Mouse (Mus musculus) thymus, postnatal 4 days (tissue): ENCODE data around the gene Tax1bp3.

ENCODE experiments used
- DNase-seq: peaks from one replicate; pipeline ENCODE4 v3.0.0; 2021

Gene Tax1bp3

DNA sequence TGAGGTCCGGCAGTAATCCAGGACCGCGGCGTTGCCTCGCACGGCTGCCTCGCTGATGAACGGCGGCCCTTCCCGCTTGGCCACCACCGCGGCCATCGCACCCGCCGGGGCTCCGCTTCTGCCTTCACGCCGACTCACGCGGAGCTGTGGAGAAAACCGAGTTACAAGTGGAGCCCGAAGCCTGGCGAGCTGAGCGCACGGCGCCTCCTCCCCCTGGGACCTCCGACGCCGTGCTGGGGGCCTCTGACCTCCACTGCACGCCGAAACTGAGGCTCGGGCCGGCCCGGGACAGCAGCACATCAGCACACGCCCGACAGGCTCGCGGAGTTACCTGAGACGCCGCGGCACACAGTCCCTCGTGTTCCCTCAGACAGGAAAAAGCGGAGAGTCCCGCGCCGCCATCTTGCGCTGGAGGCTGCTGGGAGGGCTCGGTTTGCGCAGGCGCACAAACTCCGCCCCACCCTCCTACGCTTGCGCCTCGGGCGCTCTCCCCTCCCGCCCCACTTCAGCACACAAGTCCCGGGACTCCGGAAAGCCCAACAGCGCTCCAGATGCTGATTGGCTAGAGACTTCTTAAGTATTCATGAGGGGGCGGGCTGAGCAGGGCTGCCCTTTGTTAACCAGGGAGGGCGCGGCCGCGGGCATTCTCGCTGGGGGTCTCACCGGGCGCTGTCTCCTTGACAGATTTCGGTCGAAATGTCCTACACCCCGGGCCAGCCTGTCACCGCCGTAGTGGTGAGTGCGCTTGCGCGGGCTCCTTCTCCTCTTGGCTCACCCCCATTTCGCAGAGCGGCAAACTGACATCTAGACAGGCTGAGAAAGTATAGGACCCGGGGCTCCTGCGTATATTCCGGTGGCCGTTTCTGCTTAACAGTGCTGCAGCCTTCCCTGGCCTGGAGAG lies at the start of gene Tax1bp3, which contains the start of gene Emc6:
Gene Tax1bp3 (plus strand): TSS at position 476 of the 901 bp plus-strand sequence.
Gene Emc6 (minus strand): TSS at position 430 of the 901 bp plus-strand sequence.
- peak; percentile 98 for DNase-seq

- DNase-seq = peak; percentile 74
These were observed 45.9 kb upstream of the Tax1bp3 start for GRCm38 (mm10) chr11:73131020-73131419.

DNA sequence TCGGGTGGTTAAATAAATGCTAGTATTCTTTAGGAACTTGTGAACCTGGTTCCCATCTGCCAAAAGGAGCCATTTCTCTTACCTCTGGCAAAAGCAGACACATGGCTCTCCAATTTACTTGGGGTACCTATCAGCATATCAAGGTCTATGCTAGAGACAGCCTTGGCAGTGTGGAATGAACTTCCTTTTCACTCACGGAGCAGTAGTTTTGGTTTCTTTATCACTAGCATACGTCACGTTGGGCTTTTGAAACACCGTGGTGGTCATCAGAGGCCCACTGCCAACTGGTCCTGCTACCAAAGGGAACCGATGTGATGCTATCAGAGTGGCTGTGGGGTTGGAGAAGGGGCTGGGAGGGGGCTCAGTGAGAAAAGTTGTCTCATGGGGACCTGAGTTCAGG lies 43.9 kb upstream of the Tax1bp3 start:
- no peak for DNase-seq

- DNase-seq = no peak
These were observed 42.7 kb upstream of the Tax1bp3 start for GRCm38 (mm10) chr11:73134222-73134621.

DNA sequence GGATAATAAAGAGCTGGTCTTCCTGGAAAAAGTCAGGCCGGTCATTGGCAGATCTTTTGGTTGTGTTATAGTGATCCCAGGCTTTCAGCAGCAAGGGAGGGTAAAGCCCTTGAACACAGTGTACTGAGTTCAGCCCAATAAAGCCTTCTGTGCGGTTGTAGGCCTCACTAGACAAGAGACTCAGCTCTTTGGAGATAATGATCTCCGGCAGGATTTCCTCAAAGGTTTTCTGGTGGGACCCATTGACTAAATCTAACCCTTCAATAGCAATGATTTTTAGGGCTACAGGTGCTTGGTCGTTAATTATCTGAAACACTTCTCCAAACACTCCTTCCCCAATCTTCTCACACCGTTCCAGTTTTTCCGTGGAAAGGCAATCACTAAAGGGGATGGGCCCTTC lies 40.3 kb upstream of the Tax1bp3 start:
- DNase-seq = no peak

DNA sequence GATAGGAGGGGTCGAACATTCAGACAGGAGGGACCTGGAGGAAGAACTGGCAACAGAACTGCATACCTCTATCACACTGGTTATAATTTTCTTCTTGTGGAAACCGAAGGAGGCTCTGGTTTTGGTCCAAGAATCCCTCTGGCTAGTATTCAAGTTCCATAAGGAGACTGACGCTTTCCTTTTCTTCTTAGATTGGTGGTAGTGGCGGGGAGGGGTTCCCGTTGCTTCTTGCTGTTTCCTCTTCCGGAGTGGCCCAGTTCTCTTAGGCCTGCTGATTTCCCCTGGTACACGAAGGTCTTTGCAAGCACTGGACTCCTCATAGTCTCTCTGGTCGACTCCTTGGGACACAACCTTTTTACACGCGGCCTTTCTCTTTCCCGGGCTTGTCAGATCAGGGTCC lies 39.8 kb upstream of the Tax1bp3 start:
- DNase-seq = peak; percentile 34

DNA sequence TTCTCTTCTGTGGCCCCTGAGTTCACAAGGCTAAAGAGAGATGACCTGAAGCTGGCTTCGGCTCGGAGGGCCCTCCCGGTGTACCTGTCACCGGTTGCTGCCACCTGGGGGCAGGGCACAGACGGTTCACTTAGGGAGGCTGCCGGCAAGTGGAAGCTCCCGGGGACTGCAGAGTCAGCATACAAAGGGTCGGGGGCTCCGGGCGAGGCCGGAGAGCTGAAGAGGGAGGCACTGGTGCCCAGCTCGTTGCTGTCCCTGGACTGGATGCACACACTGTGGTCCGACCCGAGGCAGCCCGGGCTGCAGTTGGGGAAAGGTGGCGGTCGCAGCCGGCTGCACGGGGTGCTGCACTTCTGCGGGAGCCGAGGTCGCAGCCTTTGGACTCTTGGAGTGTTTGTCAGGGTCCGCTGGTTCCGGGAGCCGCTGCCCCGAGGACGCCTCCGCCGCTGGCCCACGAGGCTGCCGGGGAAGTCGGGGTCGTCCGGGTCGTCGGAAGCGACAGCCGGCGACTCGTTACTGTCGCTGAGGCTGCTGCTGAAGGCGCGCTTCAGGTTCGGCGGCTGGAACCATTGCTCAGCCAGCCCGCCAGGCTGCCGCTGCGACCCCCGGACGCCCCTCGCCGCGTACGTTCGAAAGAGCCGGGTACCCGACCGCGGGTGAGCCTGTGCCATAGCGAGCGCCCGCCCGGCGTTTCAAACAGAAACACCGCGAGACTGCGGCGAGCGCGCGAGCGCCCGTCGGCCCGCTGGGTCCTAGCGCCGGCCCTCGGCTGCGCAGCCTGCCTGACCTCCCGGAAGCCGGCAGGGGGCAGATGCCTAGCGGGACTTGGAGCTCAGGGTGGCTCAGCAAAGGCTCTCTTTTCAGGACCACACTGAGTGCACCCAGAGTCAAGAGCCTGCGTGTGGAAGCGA lies 39.0 kb upstream of the Tax1bp3 start, which contains the start of gene Haspin:
Gene Haspin (minus strand): TSS at position 704 of the 911 bp plus-strand sequence.
- peak; percentile 97 for DNase-seq

DNA sequence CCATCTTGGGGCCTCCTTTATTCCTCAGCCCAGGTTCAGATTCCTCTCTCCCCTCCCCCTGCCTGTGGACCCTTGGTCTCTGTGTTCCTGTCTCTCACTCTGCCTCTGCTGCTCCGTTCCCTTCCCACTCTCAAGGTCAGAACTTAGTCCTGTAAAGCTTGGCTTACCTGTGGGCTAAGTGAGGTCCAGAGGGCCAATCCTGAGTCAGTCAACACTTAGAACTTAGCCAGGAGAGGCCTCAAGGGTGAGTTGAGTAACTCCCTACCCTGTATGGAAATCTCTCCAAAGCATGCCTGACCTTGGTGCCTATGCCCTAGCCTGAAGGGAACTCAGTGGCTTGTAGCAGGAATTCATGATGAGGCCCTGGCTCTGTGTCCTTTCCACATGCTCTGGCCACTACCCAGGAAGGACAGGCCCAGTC lies 32.6 kb upstream of the Tax1bp3 start:
- DNase-seq = no peak

DNA sequence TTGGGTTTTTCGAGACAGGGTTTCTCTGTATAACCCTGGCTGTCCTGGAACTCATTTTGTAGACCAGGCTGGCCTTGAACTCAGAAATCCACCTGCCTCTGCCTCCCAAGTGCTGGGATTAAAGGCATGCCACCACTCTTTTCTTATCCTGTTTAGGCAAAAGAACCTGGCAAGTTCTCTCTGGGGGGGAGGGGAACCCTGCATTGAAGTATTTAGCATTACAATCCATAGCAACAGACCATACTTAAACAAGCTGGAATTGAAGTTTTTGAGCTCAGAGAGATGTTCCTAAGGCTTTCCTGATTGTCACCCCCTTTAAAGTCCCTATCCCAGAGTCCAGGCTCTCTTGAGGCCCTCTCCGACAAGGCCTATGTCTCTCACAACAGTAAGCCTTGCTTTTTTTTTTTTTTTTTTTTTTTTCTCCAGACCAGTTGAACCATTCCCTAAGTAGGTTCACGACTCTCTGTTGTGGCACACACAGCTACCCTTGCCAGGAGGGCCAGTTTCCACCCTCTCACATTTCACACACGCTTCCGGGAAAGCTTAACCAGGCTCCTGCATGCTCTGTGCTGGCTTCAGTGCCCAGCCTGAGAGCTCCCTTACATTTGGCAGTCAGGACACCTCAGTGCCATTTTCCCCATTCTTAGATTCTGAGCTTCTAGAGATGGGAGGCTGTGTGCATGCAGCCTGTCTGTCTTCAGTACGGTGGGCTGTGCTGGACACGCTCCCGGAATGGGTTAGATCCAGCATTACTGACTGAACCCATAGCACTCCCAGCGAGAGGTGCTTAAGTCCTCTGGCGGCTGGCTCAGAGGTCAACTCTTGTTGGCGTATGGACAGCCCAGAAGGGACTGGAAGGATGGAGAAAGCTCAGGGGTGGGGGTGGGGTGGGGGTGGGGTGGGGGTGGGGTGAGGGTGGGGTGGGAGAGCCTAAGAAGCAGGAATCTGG lies 30.6 kb upstream of the Tax1bp3 start:
- DNase-seq = no peak

DNA sequence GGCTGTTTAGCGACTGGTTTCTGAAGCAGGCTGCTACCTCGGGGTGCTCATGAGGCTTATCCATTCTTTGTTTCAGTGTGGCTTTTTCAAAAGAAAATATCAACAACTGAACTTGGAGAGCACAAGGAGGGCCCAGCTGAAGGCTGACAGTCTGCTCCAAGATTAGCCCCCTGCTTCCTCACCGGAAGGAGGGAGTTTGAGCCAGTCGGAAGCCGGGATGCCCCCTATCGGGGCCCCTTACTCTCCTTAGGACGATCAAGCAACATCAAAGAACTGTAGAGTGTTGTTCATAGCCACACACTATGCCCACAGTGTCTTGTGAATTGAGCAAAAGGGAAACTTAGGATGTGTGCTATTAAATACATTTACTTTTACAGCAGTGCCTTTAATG lies 29.9 kb upstream of the Tax1bp3 start:
- DNase-seq = no peak

DNA sequence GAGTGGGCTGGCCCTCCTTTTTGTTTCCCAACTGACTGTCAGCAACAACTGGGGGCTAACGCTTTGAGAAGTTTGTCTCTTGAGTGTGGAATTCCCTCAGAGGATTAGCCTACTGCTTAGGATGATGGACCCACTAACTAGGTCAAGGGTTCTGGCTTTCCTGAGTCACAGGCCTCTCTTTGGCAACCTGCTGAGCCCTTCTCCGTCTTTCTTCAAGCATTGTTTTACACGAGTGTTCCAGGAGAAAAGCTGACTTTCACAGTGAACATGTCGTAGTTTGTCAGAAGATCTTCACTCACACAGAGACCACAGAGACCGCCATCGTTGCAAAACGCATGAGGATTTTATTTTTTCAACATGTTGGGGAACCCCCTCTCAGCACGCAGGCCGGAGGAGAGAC lies 28.7 kb upstream of the Tax1bp3 start:
- DNase-seq = no peak

- DNase-seq = no peak
These were observed 21.8 kb upstream of the Tax1bp3 start for GRCm38 (mm10) chr11:73155071-73155470.

DNA sequence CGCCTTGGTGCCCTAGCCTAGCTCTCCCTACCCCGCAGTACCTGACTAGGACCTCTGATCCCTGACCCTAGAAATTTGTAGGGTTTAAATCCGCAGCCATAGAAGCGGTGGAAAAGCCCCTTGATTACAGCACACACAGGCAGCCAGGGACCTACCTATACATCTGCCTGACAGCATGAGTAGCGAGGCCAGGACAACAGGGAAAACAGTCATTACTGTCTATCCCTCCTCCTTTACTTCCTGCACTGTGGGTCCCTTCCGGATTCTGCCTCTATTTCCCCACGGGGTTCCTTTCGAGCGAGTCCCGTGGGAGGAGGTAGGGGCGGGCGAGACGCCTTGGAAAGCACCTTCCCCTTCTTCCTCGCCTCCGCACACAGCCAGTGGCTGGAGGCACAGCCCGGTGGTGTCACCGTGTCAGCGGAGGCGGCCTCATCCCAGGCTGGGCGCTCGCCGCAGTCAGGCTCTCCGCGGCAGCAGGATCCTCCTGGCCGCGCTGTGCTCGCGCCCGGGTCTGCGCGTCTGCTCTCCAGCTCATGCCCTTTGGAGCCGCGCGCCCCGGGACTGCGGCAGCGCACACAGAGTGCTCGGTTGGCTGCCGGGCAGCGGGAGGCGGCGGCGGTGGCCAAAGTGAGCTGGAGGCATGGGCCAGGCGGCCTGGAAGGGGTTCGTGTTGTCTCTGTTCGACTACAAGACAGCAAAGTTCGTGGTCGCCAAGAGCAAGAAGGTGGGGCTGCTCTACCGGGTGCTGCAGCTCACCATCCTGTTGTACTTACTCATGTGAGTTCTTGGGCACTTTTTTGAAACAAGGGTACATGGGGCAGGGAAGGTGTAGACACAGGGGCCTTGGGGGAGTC lies 16.7 kb upstream of the Tax1bp3 start, which contains the start of gene P2rx5:
Gene P2rx5 (plus strand): TSS at position 465 of the 854 bp plus-strand sequence.
- peak; percentile 49 for DNase-seq

DNA sequence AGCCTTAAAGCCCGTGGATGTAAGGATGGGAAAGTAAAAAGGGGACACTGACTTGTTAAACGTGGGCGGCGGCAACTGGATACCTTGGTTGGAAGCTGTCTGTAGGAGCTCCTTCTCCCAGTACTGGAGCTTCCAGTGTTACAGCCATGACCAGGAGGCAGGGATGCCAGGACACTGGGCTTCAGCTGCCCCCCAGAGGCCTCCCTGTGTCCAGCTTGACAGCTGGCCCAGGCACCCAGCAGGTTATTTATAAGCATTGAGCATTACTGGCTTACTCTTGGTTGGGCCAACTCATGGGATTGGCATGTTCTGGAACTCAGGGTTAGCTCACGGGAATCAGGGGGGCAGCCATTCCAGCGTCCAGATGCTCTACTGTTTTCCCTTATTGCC lies 16.1 kb upstream of the Tax1bp3 start:
- DNase-seq = no peak

DNA sequence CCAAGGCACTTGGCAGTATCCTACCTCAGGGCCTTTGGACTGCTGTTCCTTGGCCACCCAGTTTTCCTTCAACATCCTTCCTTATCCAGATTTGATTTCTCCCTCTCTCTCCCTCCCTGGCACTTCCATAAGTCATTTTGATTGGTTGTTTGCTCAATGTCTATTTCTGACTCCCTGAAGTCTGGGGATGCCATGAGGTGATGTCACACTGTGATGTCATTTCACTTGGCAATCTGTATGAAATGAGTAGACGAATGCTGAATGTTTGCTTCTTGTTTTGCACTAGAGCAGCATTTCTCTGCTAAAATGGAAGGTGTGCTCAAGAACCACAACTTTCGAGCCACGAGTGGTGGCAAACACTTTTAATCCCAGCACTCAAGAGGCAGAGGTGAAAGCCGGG lies 15.3 kb upstream of the Tax1bp3 start:
- no peak for DNase-seq

GRCm38 (mm10) chr11:73162284-73162683 lies 14.6 kb upstream of the Tax1bp3 start:
- DNase-seq = no peak

DNA sequence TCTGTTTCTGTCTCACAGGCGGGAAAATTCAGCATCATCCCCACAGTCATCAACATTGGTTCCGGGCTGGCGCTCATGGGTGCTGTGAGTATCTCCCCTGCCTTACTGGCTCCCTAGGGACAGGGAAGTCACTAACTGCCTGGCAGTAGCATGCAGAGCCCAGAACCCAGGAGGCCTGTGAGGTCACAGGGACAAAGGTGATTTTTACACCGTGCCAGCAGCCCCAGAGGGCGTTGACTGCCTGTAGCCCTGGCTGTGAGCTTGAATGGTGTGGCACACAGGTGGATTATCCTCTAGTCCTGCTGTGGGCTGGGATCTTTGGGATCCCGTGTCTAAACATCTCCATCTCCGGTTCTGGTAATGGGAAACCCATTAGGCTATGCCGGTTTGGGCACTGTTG lies 8.8 kb upstream of the Tax1bp3 start:
- DNase-seq = no peak

DNA sequence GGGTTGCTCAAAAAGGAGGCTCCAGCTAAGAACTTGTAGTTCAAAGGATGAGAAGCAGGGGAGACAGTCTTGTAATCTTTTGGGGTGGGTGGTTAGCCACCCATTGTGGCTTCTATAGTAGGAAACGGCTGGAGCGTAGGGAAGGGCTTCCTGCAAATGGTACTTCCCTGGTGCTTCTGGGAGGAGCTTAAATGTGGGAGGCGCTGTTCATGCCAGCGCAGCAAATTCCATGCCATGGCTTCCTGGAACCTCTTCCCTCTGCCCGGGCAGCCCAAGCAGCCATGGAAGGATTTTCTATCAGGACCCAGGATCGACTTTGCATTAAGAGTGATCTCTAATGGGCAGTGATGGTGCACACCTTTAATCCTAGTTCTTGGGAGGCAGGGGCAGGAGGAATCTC lies 8.3 kb upstream of the Tax1bp3 start:
- DNase-seq = no peak

- peak; percentile 84 for DNase-seq
These were observed 7.7 kb upstream of the Tax1bp3 start for GRCm38 (mm10) chr11:73169231-73169630.

DNA sequence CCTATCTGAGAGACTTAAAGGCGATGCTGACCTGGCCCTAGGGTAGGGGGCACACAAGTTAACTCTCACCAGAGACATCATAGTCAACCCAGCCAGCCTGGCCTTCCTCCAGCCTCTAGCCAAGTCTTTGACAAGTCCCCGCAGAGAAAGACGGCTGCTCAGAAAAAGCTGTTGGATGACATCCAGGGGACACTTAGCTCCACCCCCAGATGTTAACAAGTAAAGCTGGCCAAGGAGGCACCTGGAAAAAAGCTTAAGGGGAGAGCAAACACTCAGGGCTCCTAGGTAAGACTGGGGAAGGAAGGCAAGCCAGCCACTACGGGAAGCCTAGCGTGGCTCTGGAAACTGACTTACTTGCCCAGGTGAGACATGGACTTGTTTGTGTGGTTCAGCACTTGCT lies 4.7 kb upstream of the Tax1bp3 start:
- DNase-seq = no peak

GRCm38 (mm10) chr11:73175612-73176011 lies 1.3 kb upstream of the Tax1bp3 start:
- no peak for DNase-seq
